17 mouse cellular contexts compared by ENCODE assay signal in the genomic region with DNA sequence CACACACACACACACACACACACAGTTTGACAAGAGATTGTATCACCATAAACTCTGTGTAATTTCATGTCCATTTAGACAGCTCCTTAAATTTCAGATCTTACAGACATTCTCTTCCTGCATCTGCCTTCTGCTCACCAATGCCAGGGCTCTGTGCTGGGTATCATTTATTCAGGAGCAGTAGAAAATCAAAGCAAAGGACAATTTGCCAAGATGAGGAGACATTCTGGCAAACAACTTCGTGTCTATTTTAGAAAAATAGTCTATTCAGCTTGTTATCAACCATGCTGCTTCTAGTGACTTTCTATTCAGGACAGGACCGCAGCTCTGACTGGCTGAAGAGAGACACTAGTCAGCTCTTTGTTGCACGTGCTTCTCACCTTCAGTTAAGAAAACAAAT.
"Had no signal": no experiment of that assay in that cellular context is flagged by ENCODE, and none has a peak within 500 bp of the region (broad histone marks: within the 10 kb centered on the region; RNA-seq: fewer than 3 reads in every experiment).

No protein-coding gene starts in this region.

- H3K4me3 ChIP-seq: midbrain, embryonic 10.5 days; midbrain, embryonic 12.5 days; myocyte; neural tube, embryonic 13.5 days; neural tube, embryonic 15.5 days had no signal

- H3K36me3 ChIP-seq: midbrain, embryonic 10.5 days; midbrain, embryonic 12.5 days; neural tube, embryonic 13.5 days; neural tube, embryonic 15.5 days had no signal

- H3K9ac ChIP-seq: lung, embryonic 14.5 days; midbrain, embryonic 12.5 days; neural tube, embryonic 13.5 days; neural tube, embryonic 15.5 days had no signal

- DNase-seq: lung, postnatal 10 days; lung, postnatal 4 days; midbrain, embryonic 14.5 days; retina, postnatal 1 day; right cerebral cortex, adult 18-20 months; right cerebral cortex, postnatal 25 days; right cerebral cortex, postnatal 4 days; spleen, adult 18-20 months; thymus, postnatal 14 days; thymus, postnatal 36 days had no signal

- H3K27me3 ChIP-seq: midbrain, embryonic 12.5 days; neural tube, embryonic 13.5 days; neural tube, embryonic 15.5 days had no signal

- H3K27ac ChIP-seq: midbrain, embryonic 10.5 days; midbrain, embryonic 12.5 days; neural tube, embryonic 13.5 days; neural tube, embryonic 15.5 days had no signal

- H3K4me1 ChIP-seq: midbrain, embryonic 10.5 days; midbrain, embryonic 12.5 days; neural tube, embryonic 13.5 days; neural tube, embryonic 15.5 days had no signal

- H3K9me3 ChIP-seq: midbrain, embryonic 10.5 days; midbrain, embryonic 12.5 days; neural tube, embryonic 13.5 days; neural tube, embryonic 15.5 days had no signal

- ATAC-seq: midbrain, embryonic 16.5 days had no signal

- H3K4me2 ChIP-seq: lung, embryonic 14.5 days; midbrain, embryonic 12.5 days; neural tube, embryonic 13.5 days; neural tube, embryonic 15.5 days had no signal
